Mouse (Mus musculus) 3134 (cell line): Measurements from ENCODE around the gene Hist2h2bb.
"Not testable (repeated sequence)": the region's sequence is repeated elsewhere in the genome, so short reads cannot be mapped to it uniquely, and the experiment has no call there.

Source experiments
- DNase-seq: peaks from one replicate; pipeline ENCODE4 v3.0.0-alpha.2; 2011; ENCODE audit warnings: low spot score; ENCODE audit not compliant: insufficient read length; ENCODE audit errors: extremely low read depth

Hist2h2bb gene

GRCm38 (mm10) chr3:96262979-96263550, 6.5 kb upstream of the Hist2h2bb start, which contains the start of gene Hist2h4:
Hist2h4 (minus strand) TSS chr3:96263311.
- peak; percentile 98 for DNase-seq

- peak; percentile 65 for DNase-seq
Measured at GRCm38 (mm10) chr3:96263558-96264403, 5.8 kb upstream of the Hist2h2bb start.

- DNase-seq = peak; percentile 50
Measured at GRCm38 (mm10) chr3:96264404-96264949, 5.1 kb upstream of the Hist2h2bb start.

- DNase-seq = no peak
Measured at GRCm38 (mm10) chr3:96266132-96266710, 3.3 kb upstream of the Hist2h2bb start.

GRCm38 (mm10) chr3:96267541-96267940, 2.0 kb upstream of the Hist2h2bb start:
- DNase-seq = peak; percentile 36

GRCm38 (mm10) chr3:96268051-96268775, 1.3 kb upstream of the Hist2h2bb start, which contains the start of gene Hist2h3b:
Hist2h3b (plus strand) TSS chr3:96268654.
- DNase-seq = peak; percentile 96

GRCm38 (mm10) chr3:96268776-96269378, 675 bp upstream of the Hist2h2bb start:
- peak; percentile 85 for DNase-seq

- peak; percentile 74 for DNase-seq
Measured at GRCm38 (mm10) chr3:96273591-96274465, 4.3 kb downstream of the Hist2h2bb start.

- no peak for DNase-seq
Measured at GRCm38 (mm10) chr3:96277428-96277799, 7.9 kb downstream of the Hist2h2bb start.

GRCm38 (mm10) chr3:96277800-96278624, 8.5 kb downstream of the Hist2h2bb start:
- DNase-seq = peak; percentile 94

GRCm38 (mm10) chr3:96280660-96281059, 11.1 kb downstream of the Hist2h2bb start:
- DNase-seq = no peak

GRCm38 (mm10) chr3:96284457-96284856, 14.9 kb downstream of the Hist2h2bb start:
- DNase-seq = no peak

GRCm38 (mm10) chr3:96287334-96287733, 17.8 kb downstream of the Hist2h2bb start:
- not testable (repeated sequence) for DNase-seq

GRCm38 (mm10) chr3:96289201-96289600, 19.6 kb downstream of the Hist2h2bb start:
- DNase-seq = no peak

GRCm38 (mm10) chr3:96290727-96291126, 21.2 kb downstream of the Hist2h2bb start:
- DNase-seq = not testable (repeated sequence)

GRCm38 (mm10) chr3:96292641-96293040, 23.1 kb downstream of the Hist2h2bb start:
- no peak for DNase-seq

- DNase-seq = no peak
Measured at GRCm38 (mm10) chr3:96293368-96293767, 23.8 kb downstream of the Hist2h2bb start.

GRCm38 (mm10) chr3:96293787-96294186, 24.2 kb downstream of the Hist2h2bb start, which contains the start of gene Fcgr1:
Fcgr1 (minus strand) TSS chr3:96293969.
- no peak for DNase-seq
